Mouse (Mus musculus) stomach, embryonic 14.5 days (tissue): ENCODE measurements around the gene Vps33b. TPM values are rescaled to one million over a fixed set of nuclear protein-coding genes. Genes with fewer than 3 reads are reported as not detected.

Experiments
- ATAC-seq: fragments of 200-750 bp; cut with Nextera tagmentation; 2 replicates; pipeline ENCODE4 v1.8.0; 2017; ENCODE audit warnings: low read depth, moderate TSS enrichment; ENCODE audit not compliant: insufficient number of reproducible peaks, insufficient read depth, low FRiP score
- H3K27ac ChIP-seq: fragments of 300-500 bp; sonication (generic); 2 replicates; pipeline ENCODE4 v1.5.1; 2014; ENCODE audit warnings: mild to moderate bottlenecking, low read length, moderate library complexity, mixed read lengths
- H3K27me3 ChIP-seq: fragments of 300-500 bp; sonication (generic); 2 replicates; pipeline ENCODE4 v1.6.1; 2014; ENCODE audit warnings: low read length, control low read depth, mixed read lengths; ENCODE audit not compliant: control insufficient read depth, insufficient read depth
- H3K36me3 ChIP-seq: fragments of 300-500 bp; sonication (generic); 2 replicates; pipeline ENCODE4 v1.6.1; 2014; ENCODE audit warnings: mild to moderate bottlenecking, control low read depth, low read length, moderate library complexity, mixed read lengths; ENCODE audit not compliant: control insufficient read depth, insufficient read depth
- H3K4me1 ChIP-seq: fragments of 300-500 bp; sonication (generic); 2 replicates; pipeline ENCODE4 v1.6.1; 2014; ENCODE audit warnings: low read length, control low read depth, mixed read lengths; ENCODE audit not compliant: control insufficient read depth, insufficient read depth
- H3K4me2 ChIP-seq: fragments of 300-500 bp; sonication (generic); replicated peaks from 2 replicates; pipeline ENCODE4 v1.6.1; 2014; ENCODE audit warnings: low read depth, low read length, control low read depth
- H3K4me3 ChIP-seq: fragments of 300-500 bp; sonication (generic); 2 replicates; pipeline ENCODE4 v1.5.1; 2014; ENCODE audit warnings: low read depth, low read length, control low read depth
- H3K9ac ChIP-seq: fragments of 300-500 bp; sonication (generic); replicated peaks from 2 replicates; pipeline ENCODE4 v1.6.1; 2014; ENCODE audit warnings: low read depth, mild to moderate bottlenecking, control low read depth, low read length, moderate library complexity, mixed read lengths
- H3K9me3 ChIP-seq: fragments of 300-500 bp; sonication (generic); 2 replicates; pipeline ENCODE4 v1.6.1; 2016; ENCODE audit warnings: low read depth, low read length, control low read depth; ENCODE audit not compliant: control insufficient read depth
- WGBS: fragments of 180-500 bp; shearing (Covaris S2); extraction: QIAGEN DNeasy Blood & Tissue Kit; methylation state at CpG from one replicate; pipeline ENCODE4 v1.1.7; 2014; 5-methylcytosine and 5-hydroxymethylcytosine counted together
- polyA plus RNA-seq: library from polyadenylated mRNA; unstranded; fragments of >200 nt; fragmentation: Nextera tagmentation; extraction: Ambion mirVana; gene quantifications from 2 replicates; pipeline ENCODE4 v1.2.1, GENCODE M21; 2014

Gene Vps33b
- polyA plus RNA-seq, 1 experiment from 2014 or later, result 15.6 TPM

GRCm38 (mm10) chr7:80326076-80326475, 56.6 kb downstream of the Vps33b start:
- Histone ChIP-seq H3K4me1 (peaks cover 11% of the 10 kb centered on the region; the same call in 1 of the 2 replicates), H3K9ac (no peak overlapping the region), H3K9me3 (no peaks in the 10 kb centered on the region), H3K4me3 (no peak overlapping the region), H3K36me3 (peaks cover 56% of the 10 kb centered on the region), H3K27me3 (no peaks in the 10 kb centered on the region), H3K27ac (no peak overlapping the region), H3K4me2 (no peak overlapping the region)
- no peak for ATAC-seq
- 94% methylated on average over 17 of the region's 19 CpGs for WGBS

DNA sequence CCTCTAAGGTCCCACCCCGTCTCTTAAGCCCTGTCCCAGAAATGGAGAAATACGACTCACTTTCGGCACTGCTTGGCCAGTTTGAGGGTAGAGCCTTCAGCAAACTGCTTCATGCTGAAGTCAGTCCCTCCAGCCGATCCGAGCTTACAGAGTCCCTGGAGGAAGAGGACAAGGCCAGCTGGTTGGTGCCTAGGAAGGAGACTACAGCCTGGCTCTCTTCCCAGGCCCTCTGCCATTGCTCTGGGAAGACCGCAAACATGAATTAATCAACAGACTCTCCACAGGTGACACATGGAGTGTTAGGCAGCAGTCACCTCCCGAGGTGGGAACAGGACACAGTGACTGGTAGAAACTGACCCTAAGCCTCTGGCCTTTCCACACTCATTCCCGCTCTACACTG, 60.8 kb downstream of the Vps33b start:
- WGBS, result 86% methylated on average over 8 of the region's 8 CpGs
- no peak for ATAC-seq

GRCm38 (mm10) chr7:80331433-80331832, 62.0 kb downstream of the Vps33b start:
- Histone ChIP-seq H3K9me3 (no peaks in the 10 kb centered on the region), H3K4me1 (no peaks in the 10 kb centered on the region), H3K4me3 (no peak overlapping the region), H3K27ac (no peak overlapping the region), H3K4me2 (no peak overlapping the region), H3K27me3 (no peaks in the 10 kb centered on the region), H3K36me3 (peaks cover 90% of the 10 kb centered on the region), H3K9ac (no peak overlapping the region)
- ATAC-seq, result no peak
- WGBS, result 94% methylated on average over 19 of the region's 19 CpGs

More for the DNA sequence above, 60.8 kb downstream of the Vps33b start:
- Histone ChIP-seq H3K9me3 (no peaks in the 10 kb centered on the region), H3K4me3 (no peak overlapping the region), H3K4me2 (no peak overlapping the region), H3K27ac (no peak overlapping the region), H3K36me3 (peaks cover 89% of the 10 kb centered on the region), H3K9ac (no peak overlapping the region), H3K27me3 (no peaks in the 10 kb centered on the region), H3K4me1 (peaks cover under 1% of the 10 kb centered on the region; the same call in 1 of the 2 replicates)

DNA sequence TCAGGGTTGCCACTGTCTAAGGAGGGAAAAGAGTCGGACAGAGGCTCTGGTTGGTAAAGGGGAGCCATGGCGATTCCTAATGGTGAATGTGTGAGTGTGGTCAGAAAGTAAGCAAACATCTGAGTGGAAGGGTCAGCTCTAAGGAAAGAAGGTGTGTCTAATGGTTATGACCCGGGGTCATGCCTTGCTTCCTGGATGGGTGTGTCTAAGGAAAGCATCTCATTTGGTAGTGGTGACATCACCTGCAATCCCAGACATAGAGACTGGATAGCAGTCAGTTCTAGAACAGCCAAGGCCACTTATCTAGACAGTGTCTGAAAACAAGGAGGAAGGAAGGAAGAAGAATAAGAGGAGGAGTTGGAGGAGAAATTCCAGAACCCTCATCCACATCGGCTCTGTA, 65.4 kb downstream of the Vps33b start:
- H3K4me1 ChIP-seq, result peaks cover 13% of the 10 kb centered on the region; the same call in 1 of the 2 replicates
- peaks cover 64% of the 10 kb centered on the region for H3K36me3 ChIP-seq
- no peak overlapping the region for H3K4me2 ChIP-seq
- WGBS, result 81% methylated on average over 4 of the region's 4 CpGs
- no peak overlapping the region for H3K9ac ChIP-seq
- no peaks in the 10 kb centered on the region for H3K9me3 ChIP-seq
- no peak overlapping the region for H3K4me3 ChIP-seq
- no peak for ATAC-seq
- no peak overlapping the region for H3K27ac ChIP-seq
- H3K27me3 ChIP-seq, result no peaks in the 10 kb centered on the region

- H3K4me3 ChIP-seq, result no peak overlapping the region
- no peak for ATAC-seq
Measured at GRCm38 (mm10) chr7:80336932-80337331, 67.5 kb downstream of the Vps33b start.

GRCm38 (mm10) chr7:80339371-80339770, 69.9 kb downstream of the Vps33b start:
- no peaks in the 10 kb centered on the region for H3K9me3 ChIP-seq
- peaks cover 23% of the 10 kb centered on the region; the same call in 1 of the 2 replicates for H3K4me1 ChIP-seq
- no peak overlapping the region for H3K27ac ChIP-seq
- no peak for ATAC-seq
- peak overlapping the region; percentile 78 for H3K4me2 ChIP-seq
- 9% methylated on average over 17 of the region's 17 CpGs for WGBS
- H3K27me3 ChIP-seq, result no peaks in the 10 kb centered on the region
- H3K9ac ChIP-seq, result peak overlapping the region; percentile 53
- peaks cover 23% of the 10 kb centered on the region for H3K36me3 ChIP-seq
- H3K4me3 ChIP-seq, result peak overlapping the region; percentile 48

More at GRCm38 (mm10) chr7:80336932-80337331, 67.5 kb downstream of the Vps33b start:
- H3K27me3 ChIP-seq, result no peaks in the 10 kb centered on the region
- 93% methylated on average over 3 of the region's 3 CpGs for WGBS
- no peaks in the 10 kb centered on the region for H3K9me3 ChIP-seq
- no peak overlapping the region for H3K27ac ChIP-seq
- H3K36me3 ChIP-seq, result peaks cover 44% of the 10 kb centered on the region
- no peak overlapping the region for H3K9ac ChIP-seq
- H3K4me2 ChIP-seq, result no peak overlapping the region
- peaks cover 13% of the 10 kb centered on the region; the same call in 1 of the 2 replicates for H3K4me1 ChIP-seq

DNA sequence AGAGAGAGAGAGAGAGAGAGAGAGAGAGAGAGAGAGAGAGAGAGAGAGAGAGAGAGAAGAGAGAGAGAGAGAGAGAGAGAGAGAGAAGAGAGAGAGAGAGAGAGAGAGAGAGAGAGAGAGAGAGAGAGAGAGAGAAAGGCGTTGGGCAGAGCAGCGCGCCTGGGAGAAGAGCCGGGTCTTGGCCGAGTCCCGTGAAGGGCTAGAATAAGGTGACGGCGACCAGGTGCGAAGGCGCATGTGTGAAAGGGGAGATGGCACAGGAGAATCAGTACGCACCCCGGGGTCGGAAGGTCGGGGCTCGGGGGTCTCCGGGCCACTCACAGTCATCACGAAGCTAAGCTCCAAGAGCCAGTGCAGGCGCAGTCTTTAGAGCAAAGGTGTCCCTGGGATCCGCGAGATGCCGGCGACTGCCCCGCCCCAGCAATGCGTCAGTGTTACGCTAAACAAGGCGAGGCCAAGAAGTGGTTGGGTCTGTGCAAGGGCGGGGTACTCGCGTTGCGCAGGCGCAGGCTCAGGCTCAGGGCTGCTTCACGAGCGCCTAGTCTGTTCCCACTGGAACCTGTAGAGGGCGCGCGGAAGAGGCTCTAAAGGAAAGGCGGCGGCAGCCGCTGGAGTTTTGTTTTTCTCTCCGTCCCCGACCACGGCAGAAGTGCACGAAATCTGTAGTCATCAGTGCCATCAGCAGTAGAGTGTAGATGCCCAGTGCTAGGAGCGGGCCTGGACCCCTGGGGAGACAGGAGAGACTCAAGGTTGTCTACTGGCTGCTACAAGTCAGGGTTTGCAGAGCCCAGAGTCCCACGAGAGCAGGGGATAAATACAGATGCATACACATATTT, 70.6 kb downstream of the Vps33b start:
- no peaks in the 10 kb centered on the region for H3K9me3 ChIP-seq
- H3K4me2 ChIP-seq, result peak overlapping the region; percentile 78
- no peaks in the 10 kb centered on the region for H3K27me3 ChIP-seq
- WGBS, result under 1% methylated on average over 45 of the region's 45 CpGs
- peak overlapping the region; percentile 48 for H3K4me3 ChIP-seq
- peak overlapping the region; percentile 53 for H3K9ac ChIP-seq
- peaks cover 18% of the 10 kb centered on the region for H3K36me3 ChIP-seq
- peaks cover 23% of the 10 kb centered on the region; the same call in 1 of the 2 replicates for H3K4me1 ChIP-seq
- H3K27ac ChIP-seq, result peak overlapping the region; percentile 89
- peak; percentile 97 for ATAC-seq

DNA sequence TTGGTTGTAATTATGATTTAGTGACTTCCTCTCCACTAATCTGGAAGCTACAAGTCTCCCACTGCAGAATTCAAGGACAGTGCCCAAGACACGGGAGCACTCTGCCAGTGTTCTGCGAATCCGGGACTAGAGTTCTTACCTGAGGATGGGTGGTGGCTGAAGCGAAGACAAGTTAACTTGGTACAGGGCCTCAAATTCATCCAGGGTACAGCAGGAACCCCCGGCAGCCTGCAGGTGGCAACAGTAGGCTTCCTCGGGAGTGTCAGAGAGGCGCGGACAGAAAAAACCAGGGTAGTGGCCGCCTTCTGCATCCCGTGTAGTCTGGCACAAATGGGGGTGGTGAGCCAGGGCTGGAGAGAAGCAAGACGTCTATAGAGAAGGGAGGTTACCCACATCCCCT, 71.3 kb downstream of the Vps33b start, which contains the start of gene Unc45a:
Unc45a (minus strand) TSS at position 213 of the 400 bp plus-strand sequence.
- 5% methylated on average over 11 of the region's 11 CpGs for WGBS
- Histone ChIP-seq H3K27ac (peak within 1 kb of the TSS; percentile 89), H3K4me2 (peak within 1 kb of the TSS; percentile 78), H3K9ac (peak within 1 kb of the TSS; percentile 34), H3K4me1 (peaks cover 23% of the 10 kb centered on the region; the same call in 1 of the 2 replicates), H3K36me3 (peaks cover 10% of the 10 kb centered on the region), H3K4me3 (peak within 1 kb of the TSS; percentile 48), H3K27me3 (no peaks in the 10 kb centered on the region), H3K9me3 (no peaks in the 10 kb centered on the region)
- peak; percentile 62 for ATAC-seq
